Mouse (Mus musculus) lung, postnatal 4 days (tissue): ENCODE data around the gene Vmn1r230.

Experiments used
- DNase-seq, 2 experiments: peaks; one replicate each; pipeline ENCODE4 v3.0.0; 2021

Gene Vmn1r230

DNA sequence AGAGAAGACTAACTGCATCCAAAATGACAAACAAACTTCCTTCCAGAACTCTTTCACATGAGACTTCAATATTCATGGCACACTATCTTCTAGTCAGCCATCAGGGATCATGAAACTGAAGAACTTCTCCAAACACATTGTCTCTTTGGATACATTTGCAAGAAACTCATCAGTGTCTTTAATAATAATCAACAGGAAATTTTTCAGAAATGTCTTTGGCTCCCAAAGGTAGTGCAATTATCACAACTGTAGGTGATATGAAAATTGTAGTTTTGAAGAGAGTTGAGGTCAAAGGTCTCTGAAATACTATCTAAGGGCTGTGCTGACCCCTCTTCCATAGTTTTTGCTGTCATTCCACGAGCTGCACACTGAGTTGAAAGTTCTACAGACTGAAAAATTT is at the start of gene Vmn1r230:
Vmn1r230 (plus strand) TSS at position 301 of the 400 bp plus-strand sequence.
- no peak for DNase-seq

DNA sequence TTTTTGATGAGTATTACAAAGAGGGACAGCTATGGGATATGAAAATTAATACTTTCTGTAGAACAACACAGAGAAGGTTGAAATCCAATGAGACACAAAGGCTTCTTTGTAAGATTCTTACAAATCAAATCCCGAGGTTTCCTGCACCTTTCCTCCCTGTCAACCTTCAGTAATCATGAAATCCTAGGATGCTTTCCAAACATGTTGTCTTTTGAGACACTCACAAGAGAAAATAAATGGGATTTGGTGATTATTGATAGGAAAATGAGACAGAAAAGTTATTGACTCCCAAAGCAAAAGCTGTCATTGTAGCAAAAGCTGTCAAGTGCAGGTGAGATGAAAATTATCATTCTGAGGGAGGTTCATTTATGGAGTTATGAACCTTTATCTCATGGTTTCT is 29.0 kb upstream of the Vmn1r230 start, which contains the start of gene Vmn1r229:
Vmn1r229 (plus strand) TSS at position 301 of the 400 bp plus-strand sequence.
- no peak for DNase-seq
